Mouse (Mus musculus) hindlimb bud, embryonic 11.5 days (tissue): ENCODE data around the gene Smc1b.

Experiments used
- DNase-seq: peaks from one replicate; pipeline ENCODE4 v3.0.0-alpha.2; 2012; ENCODE audit warnings: low read depth, low spot score; ENCODE audit errors: extremely low spot score

Gene Smc1b

DNA sequence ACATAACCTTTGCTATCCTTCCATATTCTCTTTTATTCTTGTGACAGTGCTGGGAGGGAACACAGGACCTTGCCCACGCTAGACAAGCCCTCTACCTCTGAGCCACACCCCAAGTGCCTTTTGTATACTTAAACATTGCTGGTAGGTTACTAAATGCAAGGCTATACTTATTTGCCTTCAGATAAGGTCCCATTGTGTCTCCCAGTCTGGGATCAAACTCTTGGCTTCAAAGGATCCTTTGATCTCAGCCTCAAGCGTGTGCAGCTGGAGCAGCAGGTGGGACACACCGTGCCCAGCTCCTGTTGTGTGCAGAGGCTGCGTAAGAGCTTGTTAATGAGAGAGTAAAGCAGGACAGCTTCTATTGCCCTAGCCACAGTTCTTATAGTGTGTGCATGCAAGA, 104.0 kb downstream of the Smc1b start:
- DNase-seq: no peak

DNA sequence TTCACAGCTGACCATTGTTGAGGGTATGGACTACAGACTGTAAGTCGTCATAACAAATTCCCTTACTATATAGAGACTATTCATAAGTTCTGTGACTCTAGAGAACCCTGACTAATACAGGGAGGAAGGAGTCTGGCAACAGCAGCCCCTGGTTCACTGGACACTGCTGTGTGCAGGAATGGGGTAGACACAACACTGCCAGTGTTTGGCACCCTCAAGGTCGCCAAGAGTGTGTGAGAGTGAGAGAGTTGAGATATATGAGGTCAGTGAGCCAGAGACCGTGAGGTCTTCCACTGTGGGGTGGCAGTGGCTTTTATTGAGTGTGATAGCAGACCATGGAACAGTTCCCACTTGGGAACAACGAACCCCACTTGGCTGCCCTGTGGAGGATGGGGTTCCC, 105.6 kb downstream of the Smc1b start:
- no peak for DNase-seq

DNA sequence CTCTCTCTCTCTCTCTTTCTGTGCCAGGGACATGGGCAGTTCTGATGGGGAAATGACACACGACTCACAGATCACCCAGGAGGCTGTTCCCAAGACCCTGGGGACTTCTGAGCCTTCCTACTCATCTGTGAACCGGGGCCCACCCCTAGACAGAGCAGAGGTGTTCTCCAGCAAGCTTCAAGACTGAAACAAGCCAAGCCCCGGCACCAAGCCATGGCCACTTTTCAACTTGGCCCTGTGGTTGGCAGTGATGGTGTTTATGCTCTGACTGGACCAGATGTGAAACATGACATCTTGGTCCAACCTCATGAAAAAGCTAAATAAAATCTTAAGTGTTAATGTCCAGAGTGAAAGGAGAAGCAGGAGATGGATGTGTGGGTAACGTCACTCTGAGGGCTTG, 109.6 kb downstream of the Smc1b start:
- DNase-seq: no peak

DNA sequence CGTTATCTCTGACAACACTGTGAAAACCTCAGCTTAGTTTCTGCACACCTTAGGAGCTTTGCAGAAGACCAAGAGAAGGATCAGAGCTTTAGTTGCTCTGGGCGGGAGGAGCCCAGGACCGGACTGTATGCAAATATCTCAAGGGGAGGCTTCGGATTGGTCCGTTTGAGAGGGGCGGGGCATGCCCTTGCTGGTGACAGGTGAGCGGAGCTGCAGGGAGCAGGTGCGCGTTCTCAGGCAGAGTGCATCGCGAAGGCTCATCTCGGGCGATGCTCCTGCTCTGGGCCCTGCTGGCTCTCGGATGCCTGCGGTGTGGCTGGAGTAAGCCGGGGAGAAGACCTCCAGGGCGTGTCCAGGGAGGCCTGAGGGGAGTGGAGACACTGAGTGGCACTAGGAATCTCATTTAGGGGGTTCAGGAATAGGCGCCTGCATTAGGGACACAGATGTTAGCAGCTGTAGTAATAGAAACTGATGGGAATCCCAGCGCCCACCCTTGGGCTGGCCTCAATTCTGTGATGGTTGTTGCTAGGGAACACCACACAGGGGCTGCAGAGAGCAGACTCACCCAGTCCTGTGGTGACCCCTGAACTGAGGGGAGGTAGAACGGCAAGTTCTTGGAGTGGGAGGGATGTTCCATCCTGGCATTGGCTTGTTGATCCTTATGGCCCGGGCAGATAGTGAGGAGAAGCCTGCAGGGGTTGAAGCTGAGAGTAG, 114.7 kb downstream of the Smc1b start, which contains the start of gene Upk3a:
Upk3a (plus strand) TSS at position 191 of the 714 bp plus-strand sequence.
- no peak for DNase-seq

DNA sequence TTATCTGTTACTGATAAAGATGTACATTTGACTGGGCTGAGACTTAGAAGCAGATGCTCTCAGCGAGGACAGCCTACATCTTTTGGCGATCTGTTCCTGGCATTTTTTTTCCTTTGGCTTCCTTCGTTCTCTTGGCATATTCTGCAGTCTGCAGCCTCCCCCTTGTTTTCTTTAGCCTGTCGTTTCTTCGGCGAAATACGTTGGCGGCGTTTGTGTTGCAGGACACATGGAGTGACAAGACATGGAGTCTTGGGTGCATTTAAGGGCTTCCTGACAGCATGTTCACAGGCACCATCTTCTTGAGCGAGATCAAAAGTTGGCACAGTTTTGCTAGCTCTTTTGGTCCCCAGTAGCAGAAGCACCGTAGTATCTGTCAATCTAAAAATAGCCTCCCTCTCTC, 116.0 kb downstream of the Smc1b start:
- DNase-seq: no peak
